Mouse (Mus musculus) CH12.LX (cell line): Measurements from ENCODE around the gene Creb3l2. TPM values are rescaled to one million over a fixed set of nuclear protein-coding genes. Genes with fewer than 3 reads are reported as not detected.

Experiments
- DNase-seq: peaks from one replicate; pipeline ENCODE4 v3.0.0-alpha.2; 2013; ENCODE audit errors: extremely low read depth
- H3K27ac ChIP-seq: 2 replicates; pipeline ENCODE4 v1.5.1; 2012; ENCODE audit warnings: low read depth, mild to moderate bottlenecking, control low read depth, moderate library complexity; ENCODE audit not compliant: insufficient read depth
- H3K27me3 ChIP-seq: replicated peaks from 2 replicates; pipeline ENCODE3; 2012; ENCODE audit warnings: inconsistent platforms
- H3K36me3 ChIP-seq, 2 experiments: replicated peaks in 1 of 2; 2 replicates each; pipeline versions ENCODE3 to v1.6.1; 2012; ENCODE audit warnings: inconsistent platforms in 1 of 2, low read length in 1 of 2, mild to moderate bottlenecking in 1 of 2, mixed read lengths in 1 of 2, moderate library complexity in 1 of 2; ENCODE audit not compliant: control insufficient read depth in 1 of 2, insufficient read depth in 1 of 2
- H3K4me1 ChIP-seq, 2 experiments: 2 replicates each; pipeline ENCODE4 v1.6.1; 2012; ENCODE audit warnings: inconsistent platforms in 1 of 2, moderate library complexity in 1 of 2; ENCODE audit not compliant: insufficient read depth in 2 of 2, control insufficient read depth in 1 of 2
- H3K4me2 ChIP-seq: 2 replicates; pipeline ENCODE4 v1.6.1; 2012; ENCODE audit warnings: low read depth, mild to moderate bottlenecking, control low read depth; ENCODE audit not compliant: poor library complexity, insufficient read depth, severe bottlenecking
- H3K4me3 ChIP-seq, 3 experiments: fragments of 150-350 bp in 1 of 3; sonication (generic) in 1 of 3; replicated peaks in 1 of 3; 2 replicates each; pipeline versions ENCODE3 to v1.5.1; 2011 to 2012; ENCODE audit warnings: low read depth in 2 of 3, low read length in 2 of 3, mild to moderate bottlenecking in 2 of 3, moderate library complexity in 2 of 3, control low read depth in 1 of 3, improper control_type of control experiment in 1 of 3, inconsistent platforms in 1 of 3, mixed read lengths in 1 of 3; ENCODE audit not compliant: poor library complexity in 1 of 3
- H3K79me2 ChIP-seq: replicated peaks from 2 replicates; pipeline ENCODE4 v1.6.1; 2012; ENCODE audit warnings: mild to moderate bottlenecking, moderate library complexity; ENCODE audit not compliant: control insufficient read depth, poor library complexity, insufficient read depth, severe bottlenecking; ENCODE audit errors: extremely low read depth
- H3K9ac ChIP-seq: 2 replicates; pipeline ENCODE4 v1.6.1; 2012; ENCODE audit warnings: low read depth, mild to moderate bottlenecking, control low read depth, moderate library complexity; ENCODE audit not compliant: insufficient read depth
- H3K9me3 ChIP-seq: replicated peaks from 2 replicates; pipeline ENCODE3; 2012; ENCODE audit warnings: low read length, inconsistent platforms, mixed read lengths
- CHD1 ChIP-seq: IDR thresholded peaks from 2 replicates; pipeline ENCODE4 v1.6.1; 2012; ENCODE audit warnings: low read depth, low read length, improper control_type of control experiment, inconsistent platforms
- CHD2 ChIP-seq: IDR thresholded peaks from 2 replicates; pipeline ENCODE4 v1.6.1; 2011; ENCODE audit warnings: low read length, improper control_type of control experiment
- CTCF ChIP-seq, 2 experiments: IDR thresholded peaks in 1 of 2; conservative IDR thresholded peaks in 1 of 2; 2 replicates each; pipeline ENCODE4 v1.5.1; 2011 to 2012; ENCODE audit warnings: low read depth in 2 of 2, low read length in 2 of 2, improper control_type of control experiment in 1 of 2, inconsistent platforms in 1 of 2, mild to moderate bottlenecking in 1 of 2, moderate library complexity in 1 of 2
- E2F4 ChIP-seq: IDR thresholded peaks from 2 replicates; pipeline ENCODE4 v1.6.1; 2011; ENCODE audit warnings: low read depth, low read length, improper control_type of control experiment; ENCODE audit not compliant: insufficient replicate concordance
- EP300 ChIP-seq: IDR thresholded peaks from 2 replicates; pipeline ENCODE4 v1.6.1; 2011; ENCODE audit warnings: low read length, improper control_type of control experiment
- HCFC1 ChIP-seq: IDR thresholded peaks from 2 replicates; pipeline ENCODE4 v1.6.1; 2012; ENCODE audit warnings: low read depth, mild to moderate bottlenecking, inconsistent platforms, low read length, improper control_type of control experiment
- JUN ChIP-seq: IDR thresholded peaks from 2 replicates; pipeline ENCODE4 v1.6.1; 2011; ENCODE audit warnings: low read depth, mild to moderate bottlenecking, low read length, improper control_type of control experiment, moderate library complexity; ENCODE audit not compliant: insufficient read depth
- MAFK ChIP-seq: IDR thresholded peaks from 2 replicates; pipeline ENCODE4 v1.6.1; 2011; ENCODE audit warnings: low read length, improper control_type of control experiment; ENCODE audit not compliant: insufficient replicate concordance
- MAX ChIP-seq: IDR thresholded peaks from 2 replicates; pipeline ENCODE4 v1.6.1; 2011; ENCODE audit warnings: low read length, improper control_type of control experiment
- MAZ ChIP-seq: IDR thresholded peaks from 2 replicates; pipeline ENCODE4 v1.6.1; 2012; ENCODE audit warnings: low read depth, mild to moderate bottlenecking, inconsistent platforms, low read length, improper control_type of control experiment, moderate library complexity
- MEF2A ChIP-seq: IDR thresholded peaks from 2 replicates; pipeline ENCODE4 v1.6.1; 2014; ENCODE audit warnings: low read depth, mild to moderate bottlenecking, inconsistent platforms, low read length, improper control_type of control experiment, borderline replicate concordance
- MXI1 ChIP-seq: IDR thresholded peaks from 2 replicates; pipeline ENCODE4 v1.6.1; 2011; ENCODE audit warnings: mild to moderate bottlenecking, low read depth, low read length, improper control_type of control experiment
- MYC ChIP-seq: IDR thresholded peaks from 2 replicates; pipeline ENCODE4 v1.6.1; 2011; ENCODE audit warnings: low read depth, mild to moderate bottlenecking, improper control_type of control experiment, low read length
- NRF1 ChIP-seq: IDR thresholded peaks from 2 replicates; pipeline ENCODE4 v1.6.1; 2014; ENCODE audit warnings: low read depth, mild to moderate bottlenecking, inconsistent platforms, low read length, improper control_type of control experiment, moderate library complexity
- PAX5 ChIP-seq: IDR thresholded peaks from 2 replicates; pipeline ENCODE4 v1.6.1; 2012; ENCODE audit warnings: low read length, inconsistent platforms, mixed read lengths
- POLR2AphosphoS2 ChIP-seq: IDR thresholded peaks from 2 replicates; pipeline ENCODE4 v1.6.1; 2011; ENCODE audit warnings: low read depth, low read length, improper control_type of control experiment
- RAD21 ChIP-seq: IDR thresholded peaks from 2 replicates; pipeline ENCODE4 v1.6.1; 2011; ENCODE audit warnings: low read depth, mild to moderate bottlenecking, low read length, improper control_type of control experiment, moderate library complexity
- RCOR1 ChIP-seq: conservative IDR thresholded peaks from 2 replicates; pipeline ENCODE4 v1.6.1; 2012; ENCODE audit warnings: low read depth, mild to moderate bottlenecking, inconsistent platforms, low read length, improper control_type of control experiment
- SIN3A ChIP-seq: IDR thresholded peaks from 2 replicates; pipeline ENCODE4 v1.6.1; 2012; ENCODE audit warnings: low read length, improper control_type of control experiment, inconsistent platforms
- TBP ChIP-seq: conservative IDR thresholded peaks from 2 replicates; pipeline ENCODE4 v1.6.1; 2011; ENCODE audit warnings: low read depth, low read length, improper control_type of control experiment
- UBTF ChIP-seq: IDR thresholded peaks from 2 replicates; pipeline ENCODE4 v1.6.1; 2012; ENCODE audit warnings: low read depth, mild to moderate bottlenecking, inconsistent platforms, low read length, improper control_type of control experiment, moderate library complexity
- USF1 ChIP-seq: IDR thresholded peaks from 2 replicates; pipeline ENCODE4 v1.6.1; 2014; ENCODE audit warnings: low read depth, mild to moderate bottlenecking, inconsistent platforms, low read length, improper control_type of control experiment
- ZC3H11A ChIP-seq: IDR thresholded peaks from 2 replicates; pipeline ENCODE4 v1.6.1; 2012; ENCODE audit warnings: low read depth, mild to moderate bottlenecking, inconsistent platforms, low read length, improper control_type of control experiment
- ZKSCAN1 ChIP-seq: IDR thresholded peaks from 2 replicates; pipeline ENCODE4 v1.6.1; 2012; ENCODE audit warnings: low read depth, inconsistent platforms, low read length, improper control_type of control experiment, borderline replicate concordance
- ZNF384 ChIP-seq: IDR thresholded peaks from 2 replicates; pipeline ENCODE4 v1.6.1; 2012; ENCODE audit warnings: low read depth, low read length, improper control_type of control experiment, inconsistent platforms
- dilution Hi-C: fragments of 300-500 bp; cut with MboI; formaldehyde crosslinking; loops from 2 replicates; pipeline ENCODE4 v1.14.3; 2020; ENCODE audit warnings: low sequenced_read_pairs; ENCODE audit not compliant: extremely low pct_unique_long_range_greater_than_20kb, extremely low pct_ligation_motif_present
- in situ Hi-C: fragments of 300-500 bp; cut with MboI; formaldehyde crosslinking; loops from 3 replicates; pipeline ENCODE4 v1.14.3; 2019; ENCODE audit warnings: low sequenced_read_pairs, low pct_ligation_motif_present, low pct_unique_long_range_greater_than_20kb, mixed read lengths
- polyA plus RNA-seq: library from polyadenylated mRNA; unstranded; fragments of >175 nt; gene quantifications from 2 replicates; pipeline ENCODE4 v1.2.1, GENCODE M21; 2012; ENCODE audit warnings: low read depth; ENCODE audit not compliant: insufficient read length
- total RNA-seq, 2 experiments: library from RNA; depleted of rRNA; stranded (reverse); fragments of 300-350 nt in 1 of 2; fragments of >200 nt in 1 of 2; gene quantifications; 2 replicates each; pipeline ENCODE4 v1.2.3; 2012 to 2014

The Creb3l2 gene
- total and polyA plus RNA-seq, 3 experiments = 1.5 to 8.5 (median 7.0) TPM

DNA sequence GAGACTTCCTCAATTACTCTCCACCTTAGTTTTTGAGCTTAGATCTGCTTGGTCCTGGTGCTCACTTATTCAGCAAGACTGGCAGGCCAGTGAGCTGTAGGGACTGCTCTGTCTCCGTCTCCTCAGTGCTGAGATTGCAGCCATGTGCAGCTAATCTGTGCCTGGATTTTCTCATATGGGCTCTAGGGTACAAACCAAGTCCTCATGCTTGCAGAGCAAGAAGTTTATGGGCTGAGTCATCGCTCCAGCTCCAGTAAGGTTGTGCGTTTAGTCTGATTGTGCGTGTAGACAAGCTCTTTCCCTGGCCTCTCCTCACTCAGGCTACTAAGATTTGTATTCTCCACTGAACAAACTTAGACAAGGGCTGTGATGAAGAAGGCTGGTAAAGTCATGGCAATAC lies 44.6 kb upstream of the Creb3l2 start:
- Histone ChIP-seq H3K36me3 (no peaks in the 10 kb centered on the region), H3K9ac (no peak overlapping the region), H3K27ac (no peak overlapping the region), H3K4me3 (no peak overlapping the region), H3K79me2 (no peaks in the 10 kb centered on the region), H3K9me3 (no peaks in the 10 kb centered on the region), H3K4me2 (no peak overlapping the region), H3K27me3 (no peaks in the 10 kb centered on the region), H3K4me1 (no peaks in the 10 kb centered on the region)
- TF ChIP-seq ZNF384 (no peak), ZKSCAN1 (no peak), E2F4 (no peak), HCFC1 (no peak)
- dilution Hi-C loops (no loop called here), in situ Hi-C loops (no loop called here)
- DNase-seq = no peak

DNA sequence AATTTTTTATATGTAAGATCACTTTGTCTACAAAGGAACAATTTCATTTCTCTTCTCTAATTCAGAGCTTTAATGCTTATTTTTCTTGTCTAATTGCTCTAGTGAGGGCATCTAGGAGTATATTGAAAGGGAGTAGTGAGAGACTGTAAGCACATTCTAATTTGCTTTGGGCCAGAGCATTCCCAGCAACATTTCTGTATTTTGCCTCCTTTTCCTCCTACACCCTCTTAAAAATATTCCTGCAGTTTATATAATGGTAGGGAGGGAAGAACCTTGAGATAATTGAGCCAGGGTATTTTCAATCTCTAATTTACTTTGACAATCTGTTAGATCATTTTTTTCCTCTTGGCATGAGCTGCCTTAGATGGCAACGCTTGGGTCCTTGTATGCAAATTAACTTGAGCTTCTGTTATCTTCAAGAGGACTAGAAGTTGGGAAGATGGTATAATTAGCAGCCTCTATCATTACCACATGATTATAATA lies 42.7 kb upstream of the Creb3l2 start:
- Histone ChIP-seq H3K79me2 (no peaks in the 10 kb centered on the region), H3K4me1 (no peaks in the 10 kb centered on the region), H3K36me3 (no peaks in the 10 kb centered on the region), H3K27ac (no peak overlapping the region), H3K4me2 (no peak overlapping the region), H3K4me3 (no peak overlapping the region), H3K9me3 (no peaks in the 10 kb centered on the region), H3K27me3 (no peaks in the 10 kb centered on the region), H3K9ac (no peak overlapping the region)
- in situ Hi-C loops (no loop called here), dilution Hi-C loops (no loop called here)
- TF ChIP-seq CTCF (conservative IDR thresholded peaks at IDR 0.05 in 1 of 2, IDR thresholded peaks at IDR 0.05 in 1 of 2; ENCODE audit: low read depth in 2 of 2, low read length in 2 of 2) (no peak), HCFC1 (no peak), ZNF384 (no peak), UBTF (no peak), TBP (no peak), RCOR1 (no peak), ZC3H11A (no peak), CHD2 (no peak), PAX5 (no peak), MEF2A (no peak), CHD1 (no peak), MXI1 (no peak), SIN3A (no peak)
- DNase-seq = no peak

DNA sequence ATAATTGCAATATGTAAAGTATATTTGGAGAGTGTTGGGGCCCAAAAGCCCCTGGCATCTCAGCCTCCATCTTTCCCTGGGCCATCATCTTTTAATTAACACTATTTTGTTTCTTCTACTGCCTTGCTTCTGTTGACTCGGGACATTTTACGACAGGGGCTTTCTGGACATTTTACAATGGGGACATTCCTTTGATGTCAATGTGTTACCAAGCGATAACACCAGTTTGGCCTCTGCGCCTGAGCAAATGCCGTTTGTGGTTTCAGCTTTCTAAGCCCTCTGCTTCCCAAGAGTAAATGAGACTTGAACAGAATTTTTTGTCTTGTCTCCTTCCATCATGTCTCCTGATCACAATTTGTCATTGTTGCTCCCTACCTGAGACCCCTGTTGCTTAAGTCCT lies 41.3 kb upstream of the Creb3l2 start:
- Histone ChIP-seq H3K4me1 (no peaks in the 10 kb centered on the region), H3K27me3 (no peaks in the 10 kb centered on the region), H3K4me2 (no peak overlapping the region), H3K9me3 (no peaks in the 10 kb centered on the region), H3K36me3 (no peaks in the 10 kb centered on the region), H3K9ac (no peak overlapping the region), H3K4me3 (no peak overlapping the region), H3K79me2 (no peaks in the 10 kb centered on the region), H3K27ac (no peak overlapping the region)
- in situ Hi-C loops = no loop called here
- dilution Hi-C loops = no loop called here
- DNase-seq = no peak
- TF ChIP-seq RAD21 (no peak), EP300 (no peak), POLR2AphosphoS2 (no peak), MYC (no peak), CHD1 (no peak), MAX (no peak), NRF1 (no peak), HCFC1 (no peak), JUN (no peak), MAZ (no peak), MXI1 (no peak), RCOR1 (no peak), ZNF384 (no peak), MAFK (no peak), USF1 (no peak)
